Mouse (Mus musculus): ENCODE data around the gene Pdia6. TPM values are rescaled to one million over a fixed set of nuclear protein-coding genes. Genes with fewer than 3 reads are reported as not detected.
A peak's percentile ranks its signal among the peaks of the same experiment; 100 is the strongest.

Gene Pdia6
- polyA plus RNA-seq, 1 experiment from 2014 or later, result 280 TPM

- Histone ChIP-seq H3K9me3 (replicated peaks) (no peaks in the 10 kb centered on the region), H3K9ac (replicated peaks) (no peak overlapping the region), H3K4me2 (no peak overlapping the region), H3K36me3 (peaks cover 8% of the 10 kb centered on the region; the same call in 1 of the 2 replicates), H3K4me3 (replicated peaks) (no peak overlapping the region), H3K4me1 (peaks cover 29% of the 10 kb centered on the region), H3K27me3 (replicated peaks) (no peaks in the 10 kb centered on the region), H3K27ac (replicated peaks) (no peak overlapping the region)
- WGBS, result 94% methylated on average over 2 of the region's 2 CpGs
- ATAC-seq (ENCODE audit: low FRiP score), result no peak
Observed at GRCm38 (mm10) chr12:17264826-17265225, 1.5 kb upstream of the Pdia6 start.

- Histone ChIP-seq H3K36me3 (peaks cover 24% of the 10 kb centered on the region), H3K4me2 (peak overlapping the region; percentile 74), H3K27ac (replicated peaks) (peak overlapping the region; percentile 90), H3K4me3 (replicated peaks) (peak overlapping the region; percentile 97), H3K9ac (replicated peaks) (peak overlapping the region; percentile 96), H3K27me3 (replicated peaks) (no peaks in the 10 kb centered on the region), H3K4me1 (peaks cover 40% of the 10 kb centered on the region), H3K9me3 (replicated peaks) (no peaks in the 10 kb centered on the region)
- under 1% methylated on average over 21 of the region's 21 CpGs for WGBS
- peak; percentile 76 for ATAC-seq (ENCODE audit: low FRiP score)
Observed at GRCm38 (mm10) chr12:17266673-17266990, 287 bp downstream of the Pdia6 start.

- no peaks in the 10 kb centered on the region for H3K27me3 ChIP-seq (replicated peaks)
- H3K36me3 ChIP-seq, result peaks cover 31% of the 10 kb centered on the region
- no peak for ATAC-seq (ENCODE audit: low FRiP score)
- peak overlapping the region; percentile 97 for H3K4me3 ChIP-seq (replicated peaks)
- peak overlapping the region; percentile 96 for H3K9ac ChIP-seq (replicated peaks)
- no peaks in the 10 kb centered on the region for H3K9me3 ChIP-seq (replicated peaks)
- H3K4me2 ChIP-seq, result peak overlapping the region; percentile 74
- peak overlapping the region; percentile 90 for H3K27ac ChIP-seq (replicated peaks)
- peaks cover 43% of the 10 kb centered on the region for H3K4me1 ChIP-seq
- 8% methylated on average over 4 of the region's 4 CpGs for WGBS
Observed at GRCm38 (mm10) chr12:17267316-17267715, 971 bp downstream of the Pdia6 start.

- ATAC-seq (ENCODE audit: low FRiP score), result no peak
Observed at GRCm38 (mm10) chr12:17271272-17271671, 4.9 kb downstream of the Pdia6 start.

GRCm38 (mm10) chr12:17273841-17274240 is 7.5 kb downstream of the Pdia6 start:
- Histone ChIP-seq H3K27me3 (replicated peaks) (no peaks in the 10 kb centered on the region), H3K9me3 (replicated peaks) (no peaks in the 10 kb centered on the region), H3K4me2 (no peak overlapping the region), H3K9ac (replicated peaks) (no peak overlapping the region), H3K36me3 (peaks cover 87% of the 10 kb centered on the region), H3K27ac (replicated peaks) (no peak overlapping the region), H3K4me1 (peaks cover 30% of the 10 kb centered on the region), H3K4me3 (replicated peaks) (no peak overlapping the region)
- no peak for ATAC-seq (ENCODE audit: low FRiP score)
- WGBS, result 60% methylated on average over 7 of the region's 7 CpGs

More at GRCm38 (mm10) chr12:17271272-17271671, 4.9 kb downstream of the Pdia6 start:
- H3K9ac ChIP-seq (replicated peaks), result no peak overlapping the region
- H3K9me3 ChIP-seq (replicated peaks), result no peaks in the 10 kb centered on the region
- H3K27ac ChIP-seq (replicated peaks), result no peak overlapping the region
- peaks cover 64% of the 10 kb centered on the region for H3K36me3 ChIP-seq
- H3K4me2 ChIP-seq, result no peak overlapping the region
- peaks cover 48% of the 10 kb centered on the region for H3K4me1 ChIP-seq
- WGBS, result 68% methylated on average over 1 of the region's 1 CpGs
- no peak overlapping the region for H3K4me3 ChIP-seq (replicated peaks)
- H3K27me3 ChIP-seq (replicated peaks), result no peaks in the 10 kb centered on the region

- no peak overlapping the region for H3K4me3 ChIP-seq (replicated peaks)
- no peak overlapping the region for H3K27ac ChIP-seq (replicated peaks)
- WGBS, result 85% methylated on average over 4 of the region's 4 CpGs
- H3K4me2 ChIP-seq, result no peak overlapping the region
- H3K9ac ChIP-seq (replicated peaks), result no peak overlapping the region; the same call in 1 of the 2 replicates
- H3K36me3 ChIP-seq, result peaks cover 25% of the 10 kb centered on the region
- no peaks in the 10 kb centered on the region for H3K9me3 ChIP-seq (replicated peaks)
- no peak for ATAC-seq (ENCODE audit: low FRiP score)
- H3K27me3 ChIP-seq (replicated peaks), result no peaks in the 10 kb centered on the region
- no peaks in the 10 kb centered on the region for H3K4me1 ChIP-seq
Observed at GRCm38 (mm10) chr12:17288496-17288895, 22.2 kb downstream of the Pdia6 start.

GRCm38 (mm10) chr12:17289060-17289459 is 22.7 kb downstream of the Pdia6 start:
- no peak overlapping the region for H3K9ac ChIP-seq (replicated peaks)
- H3K4me3 ChIP-seq (replicated peaks), result no peak overlapping the region
- no peak overlapping the region for H3K27ac ChIP-seq (replicated peaks)
- H3K36me3 ChIP-seq, result peaks cover 20% of the 10 kb centered on the region
- WGBS, result 88% methylated on average over 2 of the region's 2 CpGs
- H3K27me3 ChIP-seq (replicated peaks), result no peaks in the 10 kb centered on the region
- H3K4me2 ChIP-seq, result no peak overlapping the region
- no peaks in the 10 kb centered on the region for H3K4me1 ChIP-seq
- no peak for ATAC-seq (ENCODE audit: low FRiP score)
- H3K9me3 ChIP-seq (replicated peaks), result no peaks in the 10 kb centered on the region

GRCm38 (mm10) chr12:17289913-17290312 is 23.6 kb downstream of the Pdia6 start:
- H3K36me3 ChIP-seq, result peaks cover 11% of the 10 kb centered on the region
- H3K4me3 ChIP-seq (replicated peaks), result no peak overlapping the region
- no peaks in the 10 kb centered on the region for H3K4me1 ChIP-seq
- H3K4me2 ChIP-seq, result no peak overlapping the region
- no peak for ATAC-seq (ENCODE audit: low FRiP score)
- no peaks in the 10 kb centered on the region for H3K27me3 ChIP-seq (replicated peaks)
- H3K9ac ChIP-seq (replicated peaks), result no peak overlapping the region
- no peaks in the 10 kb centered on the region for H3K9me3 ChIP-seq (replicated peaks)
- H3K27ac ChIP-seq (replicated peaks), result no peak overlapping the region
- WGBS, result 79% methylated on average over 2 of the region's 2 CpGs

GRCm38 (mm10) chr12:17290569-17290968 is 24.2 kb downstream of the Pdia6 start:
- no peak overlapping the region for H3K4me3 ChIP-seq (replicated peaks)

GRCm38 (mm10) chr12:17296899-17297298 is 30.6 kb downstream of the Pdia6 start:
- Histone ChIP-seq H3K27me3 (replicated peaks) (no peaks in the 10 kb centered on the region), H3K9me3 (replicated peaks) (no peaks in the 10 kb centered on the region), H3K27ac (replicated peaks) (no peak overlapping the region), H3K4me2 (no peak overlapping the region), H3K4me3 (replicated peaks) (no peak overlapping the region), H3K36me3 (no peaks in the 10 kb centered on the region), H3K9ac (replicated peaks) (no peak overlapping the region), H3K4me1 (no peaks in the 10 kb centered on the region)
- WGBS, result 63% methylated on average over 2 of the region's 2 CpGs
- no peak for ATAC-seq (ENCODE audit: low FRiP score)

More at GRCm38 (mm10) chr12:17290569-17290968, 24.2 kb downstream of the Pdia6 start:
- Histone ChIP-seq H3K4me2 (no peak overlapping the region), H3K27ac (replicated peaks) (no peak overlapping the region), H3K4me1 (no peaks in the 10 kb centered on the region), H3K27me3 (replicated peaks) (no peaks in the 10 kb centered on the region), H3K9ac (replicated peaks) (no peak overlapping the region), H3K36me3 (peaks cover 6% of the 10 kb centered on the region; the same call in 1 of the 2 replicates), H3K9me3 (replicated peaks) (no peaks in the 10 kb centered on the region)
- 76% methylated on average over 4 of the region's 4 CpGs for WGBS
- no peak for ATAC-seq (ENCODE audit: low FRiP score)

GRCm38 (mm10) chr12:17299902-17300301 is 33.6 kb downstream of the Pdia6 start:
- WGBS, result 97% methylated on average over 1 of the region's 1 CpGs
- Histone ChIP-seq H3K27ac (replicated peaks) (no peak overlapping the region), H3K9me3 (replicated peaks) (no peaks in the 10 kb centered on the region), H3K4me3 (replicated peaks) (no peak overlapping the region), H3K4me1 (no peaks in the 10 kb centered on the region), H3K36me3 (no peaks in the 10 kb centered on the region), H3K27me3 (replicated peaks) (no peaks in the 10 kb centered on the region), H3K9ac (replicated peaks) (no peak overlapping the region), H3K4me2 (no peak overlapping the region)
- ATAC-seq (ENCODE audit: low FRiP score), result no peak

- Histone ChIP-seq H3K27ac (replicated peaks) (no peak overlapping the region), H3K4me3 (replicated peaks) (no peak overlapping the region), H3K27me3 (replicated peaks) (no peaks in the 10 kb centered on the region), H3K4me2 (no peak overlapping the region), H3K4me1 (no peaks in the 10 kb centered on the region), H3K9me3 (replicated peaks) (no peaks in the 10 kb centered on the region), H3K36me3 (no peaks in the 10 kb centered on the region), H3K9ac (replicated peaks) (no peak overlapping the region)
- no peak for ATAC-seq (ENCODE audit: low FRiP score)
- WGBS, result 89% methylated on average over 7 of the region's 7 CpGs
Observed at GRCm38 (mm10) chr12:17305445-17305844, 39.1 kb downstream of the Pdia6 start.

- Histone ChIP-seq H3K4me3 (replicated peaks) (no peak overlapping the region), H3K4me2 (no peak overlapping the region), H3K27me3 (replicated peaks) (no peaks in the 10 kb centered on the region), H3K9me3 (replicated peaks) (no peaks in the 10 kb centered on the region), H3K9ac (replicated peaks) (no peak overlapping the region), H3K27ac (replicated peaks) (no peak overlapping the region), H3K4me1 (no peaks in the 10 kb centered on the region), H3K36me3 (no peaks in the 10 kb centered on the region)
- ATAC-seq (ENCODE audit: low FRiP score), result no peak
- 37% methylated on average over 4 of the region's 4 CpGs for WGBS
Observed at GRCm38 (mm10) chr12:17308246-17308645, 41.9 kb downstream of the Pdia6 start.
